Comparison of ENCODE assay signal across 8 mouse cellular contexts in the genomic region with DNA sequence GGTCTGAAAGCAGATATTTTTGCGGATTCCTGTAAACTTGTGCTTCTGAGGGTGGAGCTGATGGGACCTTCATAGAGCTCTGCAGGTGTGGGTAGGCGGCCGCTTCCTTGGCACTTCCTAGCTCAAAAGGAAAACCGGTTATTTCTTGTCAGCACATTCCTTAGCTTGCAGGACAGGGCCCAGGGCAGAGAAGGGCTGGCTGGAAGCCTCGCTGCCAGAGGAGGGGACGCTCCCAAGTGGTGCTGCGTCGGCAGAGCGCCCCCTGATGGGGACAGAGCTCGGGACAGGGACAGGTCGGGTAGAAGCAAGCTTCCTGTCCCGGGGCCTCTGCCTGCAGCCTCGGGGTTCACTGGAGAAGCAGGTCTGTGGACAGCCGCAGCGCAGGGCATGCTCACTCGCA. TPM values are rescaled to one million over a fixed set of nuclear protein-coding genes. Genes with fewer than 3 reads are reported as not detected.
DNase-seq lines count a peak whose midpoint lies in the region; ATAC-seq and TF ChIP-seq lines count a peak whose summit lies in the region.
"Had no signal": no experiment of that assay in that cellular context is flagged by ENCODE, and none has a peak within 500 bp of the region (broad histone marks: within the 10 kb centered on the region; RNA-seq: fewer than 3 reads in every experiment).

No protein-coding gene starts in this region.

- peak; percentile 64 for TF ChIP-seq CTCF in kidney, postnatal 0 days (IDR thresholded peaks at IDR 0.05; ENCODE audit: low read depth)
- TF ChIP-seq CTCF in midbrain, postnatal 0 days (IDR thresholded peaks at IDR 0.05), result peak; percentile 37

- no peak for ATAC-seq in liver, embryonic 12.5 days
- peak; percentile 41; the same call in 1 of the 2 replicates for ATAC-seq in forebrain, embryonic 16.5 days
- peak; percentile 73 for ATAC-seq in kidney, postnatal 0 days (replicated peaks; ENCODE audit: low FRiP score, low read depth)
- no peak for ATAC-seq in midbrain, postnatal 0 days (ENCODE audit: low FRiP score)

- no peaks in the 10 kb centered on the region for H3K9me3 ChIP-seq in liver, embryonic 12.5 days (replicated peaks)
- no peaks in the 10 kb centered on the region for H3K9me3 ChIP-seq in forebrain, embryonic 16.5 days (ENCODE audit: control insufficient read depth, low read length)
- no peaks in the 10 kb centered on the region for H3K9me3 ChIP-seq in kidney, postnatal 0 days (replicated peaks; ENCODE audit: low read length)
- H3K9me3 ChIP-seq in midbrain, postnatal 0 days (ENCODE audit: low read length), result no peaks in the 10 kb centered on the region

- peak; percentile 46 for DNase-seq in liver
- peak; percentile 46 for DNase-seq in brain, adult 2 months (ENCODE audit: low read depth, low spot score)
- peak; percentile 30 for DNase-seq in kidney, postnatal 0 days (ENCODE audit: low spot score)
- no peak for DNase-seq in midbrain, postnatal 0 days (ENCODE audit: low spot score)
- DNase-seq in urinary bladder, adult 2 months (ENCODE audit: low spot score), result peak; percentile 36

- no peak overlapping the region for H3K9ac ChIP-seq in liver, embryonic 12.5 days
- no peak overlapping the region for H3K9ac ChIP-seq in forebrain, embryonic 16.5 days (replicated peaks; ENCODE audit: low read depth, low read length)
- no peak overlapping the region for H3K9ac ChIP-seq in kidney, postnatal 0 days (ENCODE audit: low read depth, low read length)
- H3K9ac ChIP-seq in midbrain, postnatal 0 days (replicated peaks; ENCODE audit: low read length, poor library complexity, severe bottlenecking), result no peak overlapping the region

- H3K4me2 ChIP-seq in liver, embryonic 12.5 days, result no peak overlapping the region
- H3K4me2 ChIP-seq in forebrain, embryonic 16.5 days (ENCODE audit: low read length), result no peak overlapping the region
- no peak overlapping the region for H3K4me2 ChIP-seq in kidney, postnatal 0 days (ENCODE audit: low read length)
- H3K4me2 ChIP-seq in midbrain, postnatal 0 days (ENCODE audit: low read depth, low read length, poor library complexity, severe bottlenecking), result no peak overlapping the region

- H3K27ac ChIP-seq in liver, embryonic 12.5 days, result no peak overlapping the region
- no peak overlapping the region for H3K27ac ChIP-seq in forebrain, embryonic 16.5 days (ENCODE audit: low read length)
- no peak overlapping the region for H3K27ac ChIP-seq in kidney, postnatal 0 days
- no peak overlapping the region for H3K27ac ChIP-seq in midbrain, postnatal 0 days (ENCODE audit: low read depth, low read length)

- H3K4me3 ChIP-seq in liver, embryonic 12.5 days, result no peak overlapping the region
- no peak overlapping the region for H3K4me3 ChIP-seq in forebrain, embryonic 16.5 days (replicated peaks; ENCODE audit: low read length)
- H3K4me3 ChIP-seq in kidney, postnatal 0 days (replicated peaks; ENCODE audit: low read depth, low read length), result no peak overlapping the region
- H3K4me3 ChIP-seq in midbrain, postnatal 0 days (ENCODE audit: low read depth, low read length), result no peak overlapping the region
- H3K4me3 ChIP-seq: megakaryocyte, embryonic 14.5 days had no signal

- 0 out of 2 replicates have a peak, but pooled peaks cover 3% of the 10 kb centered on the region for H3K36me3 ChIP-seq in liver, embryonic 12.5 days
- peaks cover 2% of the 10 kb centered on the region; the same call in 1 of the 2 replicates for H3K36me3 ChIP-seq in forebrain, embryonic 16.5 days (ENCODE audit: control insufficient read depth, insufficient read depth)
- no peaks in the 10 kb centered on the region for H3K36me3 ChIP-seq in kidney, postnatal 0 days (ENCODE audit: insufficient read depth, low read length)
- peaks cover 9% of the 10 kb centered on the region for H3K36me3 ChIP-seq in midbrain, postnatal 0 days (ENCODE audit: insufficient read depth, low read length)

- 33% methylated on average over 16 of the region's 16 CpGs for WGBS in liver, embryonic 12.5 days (ENCODE audit: insufficient replicate concordance)
- 29% methylated on average over 16 of the region's 16 CpGs for WGBS in forebrain, embryonic 16.5 days
- WGBS in kidney, postnatal 0 days, result 29% methylated on average over 15 of the region's 16 CpGs
- WGBS in midbrain, postnatal 0 days, result 26% methylated on average over 16 of the region's 16 CpGs

- no peaks in the 10 kb centered on the region for H3K27me3 ChIP-seq in liver, embryonic 12.5 days (replicated peaks)
- H3K27me3 ChIP-seq in forebrain, embryonic 16.5 days (replicated peaks; ENCODE audit: control insufficient read depth, insufficient read depth, low read length), result no peaks in the 10 kb centered on the region
- H3K27me3 ChIP-seq in kidney, postnatal 0 days (ENCODE audit: insufficient read depth, low read length), result no peaks in the 10 kb centered on the region
- no peaks in the 10 kb centered on the region for H3K27me3 ChIP-seq in midbrain, postnatal 0 days (ENCODE audit: insufficient read depth, low read length)
- H3K27me3 ChIP-seq: megakaryocyte, embryonic 14.5 days had no signal

- H3K4me1 ChIP-seq in liver, embryonic 12.5 days, result no peaks in the 10 kb centered on the region
- H3K4me1 ChIP-seq in forebrain, embryonic 16.5 days (replicated peaks; ENCODE audit: control insufficient read depth, insufficient read depth, low read length), result peaks cover 13% of the 10 kb centered on the region
- no peaks in the 10 kb centered on the region for H3K4me1 ChIP-seq in kidney, postnatal 0 days (replicated peaks; ENCODE audit: insufficient read depth, low read length)
- no peaks in the 10 kb centered on the region for H3K4me1 ChIP-seq in midbrain, postnatal 0 days (ENCODE audit: insufficient read depth, low read length)
- H3K4me1 ChIP-seq: megakaryocyte, embryonic 14.5 days had no signal

RNA-seq across cellular contexts. Expression of a gene that starts 6.2 kb away (rescaled TPM):
- polyA plus RNA-seq in liver, embryonic 12.5 days (2016; fragmentation: Nextera tagmentation; extraction: Ambion mirVana), result 0.21 TPM in 1 of 2 replicates, not detected in the other
- polyA plus RNA-seq in forebrain, embryonic 16.5 days (2015; fragmentation: Nextera tagmentation; extraction: Ambion mirVana), result 0.99 TPM in 1 of 2 replicates, not detected in the other
- polyA plus RNA-seq in kidney, postnatal 0 days (2015; fragmentation: Nextera tagmentation; extraction: Ambion mirVana), result 0.20 TPM in 1 of 2 replicates, not detected in the other
- total RNA-seq in midbrain, postnatal 0 days (2014; rRNA removed), result not detected in 2 replicates
- 0.27 TPM in 1 of 2 replicates, not detected in the other for polyA plus RNA-seq in midbrain, postnatal 0 days (2015; fragmentation: Nextera tagmentation; extraction: Ambion mirVana)
- not detected in 2 replicates for polyA plus RNA-seq in urinary bladder, adult 2 months (2012; rRNA removed)

RNA-seq across cellular contexts. Expression of a gene that starts 28.1 kb away (rescaled TPM):
- 32.7 and 32.9 TPM in 2 replicates for polyA plus RNA-seq in liver, embryonic 12.5 days (2016; fragmentation: Nextera tagmentation; extraction: Ambion mirVana)
- 132 and 142 TPM in 2 replicates for polyA plus RNA-seq in forebrain, embryonic 16.5 days (2015; fragmentation: Nextera tagmentation; extraction: Ambion mirVana)
- polyA plus RNA-seq in kidney, postnatal 0 days (2015; fragmentation: Nextera tagmentation; extraction: Ambion mirVana), result 33.0 and 35.0 TPM in 2 replicates
- total RNA-seq in midbrain, postnatal 0 days (2014; rRNA removed), result 126 and 187 TPM in 2 replicates
- 70.3 and 77.6 TPM in 2 replicates for polyA plus RNA-seq in midbrain, postnatal 0 days (2015; fragmentation: Nextera tagmentation; extraction: Ambion mirVana)
- polyA plus RNA-seq in urinary bladder, adult 2 months (2012; rRNA removed), result 66.7 and 67.3 TPM in 2 replicates

RNA-seq across cellular contexts. Expression of a gene that starts 32.3 kb away (rescaled TPM):
- 2.8 and 3.0 TPM in 2 replicates for polyA plus RNA-seq in liver, embryonic 12.5 days (2016; fragmentation: Nextera tagmentation; extraction: Ambion mirVana)
- 7.8 and 9.3 TPM in 2 replicates for polyA plus RNA-seq in forebrain, embryonic 16.5 days (2015; fragmentation: Nextera tagmentation; extraction: Ambion mirVana)
- polyA plus RNA-seq in kidney, postnatal 0 days (2015; fragmentation: Nextera tagmentation; extraction: Ambion mirVana), result 5.9 and 6.0 TPM in 2 replicates
- 7.3 and 8.4 TPM in 2 replicates for total RNA-seq in midbrain, postnatal 0 days (2014; rRNA removed)
- polyA plus RNA-seq in midbrain, postnatal 0 days (2015; fragmentation: Nextera tagmentation; extraction: Ambion mirVana), result 6.6 and 7.1 TPM in 2 replicates
- 6.6 and 7.1 TPM in 2 replicates for polyA plus RNA-seq in urinary bladder, adult 2 months (2012; rRNA removed)

RNA-seq across cellular contexts. Expression of a gene that starts 47.8 kb away (rescaled TPM):
- polyA plus RNA-seq in liver, embryonic 12.5 days (2016; fragmentation: Nextera tagmentation; extraction: Ambion mirVana), result 0.66 and 0.77 TPM in 2 replicates
- polyA plus RNA-seq in forebrain, embryonic 16.5 days (2015; fragmentation: Nextera tagmentation; extraction: Ambion mirVana), result 3.2 and 5.8 TPM in 2 replicates
- polyA plus RNA-seq in kidney, postnatal 0 days (2015; fragmentation: Nextera tagmentation; extraction: Ambion mirVana), result 3.7 and 4.3 TPM in 2 replicates
- total RNA-seq in midbrain, postnatal 0 days (2014; rRNA removed), result 5.7 and 8.2 TPM in 2 replicates
- 1.6 and 1.7 TPM in 2 replicates for polyA plus RNA-seq in midbrain, postnatal 0 days (2015; fragmentation: Nextera tagmentation; extraction: Ambion mirVana)
- polyA plus RNA-seq in urinary bladder, adult 2 months (2012; rRNA removed), result 7.7 and 9.5 TPM in 2 replicates

Comparison
In these comparisons a context has a peak if more than half of its experiments do, and no peak if none do; other contexts are left out.
1. ATAC-seq: peak in forebrain, embryonic 16.5 days (single experiment) and kidney, postnatal 0 days (single experiment); none in liver, embryonic 12.5 days (single experiment) and midbrain, postnatal 0 days (single experiment).